Mouse (Mus musculus): ENCODE measurements around the gene Arhgap15.

DNA sequence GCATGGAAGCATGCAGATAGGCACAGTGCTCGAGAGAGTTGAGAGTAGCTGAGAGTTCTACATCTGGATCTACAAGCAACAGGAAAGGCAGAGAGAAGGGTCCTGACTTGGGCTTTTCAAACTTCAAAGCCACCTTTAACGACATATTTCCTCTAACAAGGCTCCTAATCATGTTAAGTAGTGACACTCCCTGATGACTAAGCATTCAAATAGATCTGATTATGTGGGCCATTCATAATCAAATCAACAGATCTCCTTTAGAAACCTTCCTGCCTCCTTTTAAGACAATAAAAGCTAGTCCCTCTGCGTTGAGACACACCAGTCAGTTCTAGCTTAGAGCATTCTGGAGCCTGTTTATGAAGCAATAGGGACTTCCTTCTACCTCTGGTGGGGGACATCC lies 16.2 kb upstream of the Arhgap15 start:
- TF ChIP-seq CTCF (IDR thresholded peaks at IDR 0.05; ENCODE audit: borderline replicate concordance, control insufficient read depth, extremely low read depth, insufficient read depth, low read length, poor library complexity) = no peak
- TF ChIP-seq POLR2A (IDR thresholded peaks at IDR 0.05; ENCODE audit: control insufficient read depth, extremely low read depth, insufficient read depth, low read length, poor library complexity) = no peak
